Mouse (Mus musculus) CD4-positive helper T cell, adult 2 months (primary cell): ENCODE results near the gene Srpk1.
A peak's percentile ranks its signal among the peaks of the same experiment; 100 is the strongest.
"Not testable (repeated sequence)": the region's sequence is repeated elsewhere in the genome, so short reads cannot be mapped to it uniquely, and the experiment has no call there.

Source experiments
- DNase-seq: peaks from one replicate; pipeline ENCODE4 v3.0.0-alpha.2; 2012; ENCODE audit warnings: low read depth, missing footprints, low spot score

The Srpk1 gene

GRCm38 (mm10) chr17:28556635-28557396, 65.7 kb downstream of the Srpk1 start:
- no peak for DNase-seq

DNA sequence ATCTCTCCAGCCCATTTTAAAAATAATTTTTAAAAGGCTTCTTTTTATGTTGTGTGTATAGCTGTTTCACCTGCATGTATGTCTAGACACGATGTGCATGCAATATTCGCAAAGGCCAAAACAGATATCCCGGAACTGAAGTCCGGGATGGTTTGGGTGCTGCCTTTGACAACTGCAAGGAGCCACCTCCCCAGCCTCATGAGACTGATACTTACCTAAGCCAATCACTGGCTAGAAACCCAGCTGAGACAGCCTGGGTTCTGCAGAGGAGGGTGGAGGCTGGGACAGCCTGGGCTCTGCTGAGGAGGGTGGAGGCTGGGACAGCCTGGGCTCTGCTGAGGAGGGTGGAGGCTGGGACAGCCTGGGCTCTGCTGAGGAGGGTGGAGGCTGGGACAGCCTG, 68.5 kb downstream of the Srpk1 start:
- DNase-seq: not testable (repeated sequence)

DNA sequence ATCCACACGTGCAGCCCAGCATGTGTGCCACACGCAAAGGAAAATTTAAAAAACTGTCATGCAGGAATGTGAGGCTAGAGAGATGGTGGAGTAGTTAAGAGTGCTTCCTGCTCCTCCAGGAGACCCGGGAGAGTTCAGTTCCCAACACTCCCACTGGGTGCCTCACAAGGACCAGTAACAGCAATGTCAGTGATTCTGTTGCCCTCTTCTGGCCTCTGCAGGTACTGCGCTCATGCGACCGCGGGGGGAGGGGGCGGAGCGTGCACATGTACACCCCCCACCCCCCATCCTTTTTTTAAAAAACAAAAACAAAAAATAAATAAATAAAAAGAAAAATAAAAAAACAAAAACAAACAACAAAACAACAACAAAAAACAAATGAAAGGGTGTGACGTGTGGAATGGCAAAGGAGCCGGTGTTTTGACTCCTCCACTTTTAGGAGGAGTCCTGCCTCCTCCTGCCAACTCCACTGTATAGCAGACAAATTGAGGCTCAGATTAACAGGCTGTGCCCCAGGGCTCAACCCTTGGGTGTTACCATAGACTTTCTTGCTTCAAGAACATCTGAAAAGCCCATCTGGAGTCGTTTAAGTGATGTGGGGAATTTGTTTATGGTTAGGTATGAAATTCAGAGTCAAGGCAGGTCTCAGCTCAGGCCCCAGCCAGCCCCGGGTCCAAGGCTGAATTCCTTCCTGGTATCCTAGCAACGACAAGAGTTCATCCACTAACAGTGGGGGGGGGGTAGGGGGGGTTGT, 69.3 kb downstream of the Srpk1 start:
- DNase-seq: peak; percentile 76

DNA sequence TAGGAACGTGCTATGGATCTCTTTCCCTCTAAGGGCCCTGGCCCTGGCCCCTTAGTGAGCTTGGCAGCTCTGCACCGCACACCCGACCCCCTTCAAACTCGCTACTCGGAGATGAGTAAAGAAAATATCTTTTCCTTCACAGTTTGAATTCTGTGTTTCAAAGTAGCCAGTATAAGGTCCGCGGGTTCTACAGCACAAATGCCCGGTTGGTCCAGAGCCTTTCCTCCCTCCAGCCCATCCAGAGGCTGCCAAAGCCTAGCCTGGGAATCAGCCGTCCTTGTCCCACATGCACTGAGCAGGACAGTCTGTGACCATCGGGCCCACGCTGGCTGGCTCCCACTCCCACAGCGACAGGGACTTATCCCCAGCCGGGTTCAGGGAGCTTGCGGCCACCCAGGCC, 73.4 kb downstream of the Srpk1 start, which contains the start of gene Clpsl2:
Clpsl2 (plus strand) TSS at position 301 of the 400 bp plus-strand sequence.
- no peak for DNase-seq

GRCm38 (mm10) chr17:28548550-28548949, 74.0 kb downstream of the Srpk1 start:
- DNase-seq: no peak

GRCm38 (mm10) chr17:28546925-28547324, 75.6 kb downstream of the Srpk1 start:
- DNase-seq: no peak

DNA sequence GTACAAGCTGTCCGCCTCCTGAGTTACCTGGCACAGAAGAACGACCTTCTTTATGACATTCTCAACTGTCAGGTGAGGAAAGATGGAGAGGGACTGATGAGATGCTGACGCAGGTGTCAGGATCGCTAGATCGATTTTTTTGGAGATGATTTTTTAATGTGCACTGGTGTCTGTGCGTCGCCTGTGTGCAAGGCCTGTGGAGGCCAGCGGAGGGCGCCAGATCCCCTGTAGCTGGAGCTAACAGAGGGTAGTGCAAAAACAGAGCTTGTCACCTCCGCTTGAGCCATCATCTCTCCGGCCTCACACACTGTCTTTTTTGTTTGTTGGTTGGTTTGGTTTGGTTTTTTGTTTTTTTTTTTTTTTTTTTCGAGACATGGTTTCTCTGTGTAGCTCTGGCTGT, 84.6 kb downstream of the Srpk1 start:
- DNase-seq: no peak
